Mouse (Mus musculus) limb, embryonic 15.5 days (tissue): ENCODE data around the gene AL731706.1. TPM values are rescaled to one million over a fixed set of nuclear protein-coding genes. Genes with fewer than 3 reads are reported as not detected.

ENCODE experiments used
- ATAC-seq: fragments of 200-750 bp; cut with Nextera tagmentation; 2 replicates; pipeline ENCODE4 v1.8.0; 2017; ENCODE audit warnings: low read depth, moderate TSS enrichment; ENCODE audit not compliant: insufficient number of reproducible peaks, low FRiP score, low TSS enrichment
- H3K27ac ChIP-seq: fragments of 300-500 bp; sonication (generic); 2 replicates; pipeline ENCODE4 v1.5.1; 2015; ENCODE audit warnings: moderate library complexity, mild to moderate bottlenecking, inconsistent platforms
- H3K27me3 ChIP-seq: fragments of 300-500 bp; sonication (generic); 2 replicates; pipeline ENCODE4 v1.6.1; 2015; ENCODE audit warnings: inconsistent platforms
- H3K36me3 ChIP-seq: fragments of 300-500 bp; sonication (generic); 2 replicates; pipeline ENCODE4 v1.6.1; 2015; ENCODE audit warnings: inconsistent platforms
- H3K4me1 ChIP-seq: fragments of 300-500 bp; sonication (generic); 2 replicates; pipeline ENCODE4 v1.6.1; 2015; ENCODE audit warnings: inconsistent platforms
- H3K4me2 ChIP-seq: fragments of 300-500 bp; sonication (generic); 2 replicates; pipeline ENCODE4 v1.6.1; 2015; ENCODE audit warnings: mild to moderate bottlenecking, inconsistent platforms
- H3K4me3 ChIP-seq: fragments of 300-500 bp; sonication (generic); 2 replicates; pipeline ENCODE4 v1.5.1; 2015; ENCODE audit warnings: mild to moderate bottlenecking, inconsistent platforms
- H3K9ac ChIP-seq: fragments of 300-500 bp; sonication (generic); 2 replicates; pipeline ENCODE4 v1.6.1; 2015; ENCODE audit warnings: inconsistent platforms
- H3K9me3 ChIP-seq: fragments of 300-500 bp; sonication (generic); 2 replicates; pipeline ENCODE4 v1.6.1; 2016; ENCODE audit warnings: inconsistent platforms
- WGBS: fragments of 180-500 bp; shearing (Covaris S2); methylation state at CpG from one replicate; pipeline ENCODE4 v1.1.7; 2015; 5-methylcytosine and 5-hydroxymethylcytosine counted together
- polyA plus RNA-seq: library from polyadenylated mRNA; unstranded; fragments of >200 nt; fragmentation: Nextera tagmentation; extraction: Ambion mirVana; gene quantifications from 2 replicates; pipeline ENCODE4 v1.2.1, GENCODE M21; 2015

The AL731706.1 gene
- polyA plus RNA-seq, 1 experiment from 2014 or later = 33.6 TPM

- Histone ChIP-seq H3K4me1 (no peaks in the 10 kb centered on the region), H3K36me3 (no peaks in the 10 kb centered on the region), H3K27me3 (no peaks in the 10 kb centered on the region), H3K9me3 (no peaks in the 10 kb centered on the region), H3K4me2 (no peak overlapping the region), H3K9ac (no peak overlapping the region), H3K27ac (no peak overlapping the region), H3K4me3 (no peak overlapping the region)
- 63% methylated on average over 3 of the region's 3 CpGs for WGBS
- ATAC-seq = no peak
These were observed 58.3 kb downstream of the AL731706.1 start for GRCm38 (mm10) chr2:136832936-136833335.

Other genes with a start within 250 kb of the AL731706.1 start
- gene Snap25, start 177.9 kb downstream of the AL731706.1 start, polyA plus RNA-seq = 0.41 and 0.65 TPM in 2 replicates
- gene AL731706.2, start 5.7 kb downstream of the AL731706.1 start, polyA plus RNA-seq = 21.6 and 42.9 TPM in 2 replicates
- gene Slx4ip, start 171 bp downstream of the AL731706.1 start, polyA plus RNA-seq = 5.5 and 6.5 TPM in 2 replicates
- 12.5 and 13.9 TPM in 2 replicates for gene Mkks, start within 50 bp of the AL731706.1 start, polyA plus RNA-seq
- 28.9 and 35.2 TPM in 2 replicates for gene Jag1, start 225.3 kb upstream of the AL731706.1 start, polyA plus RNA-seq